ENCODE assay signal across 23 mouse cellular contexts in genomic region chr14:46016701-46017106, GRCm38 (mm10).
DNase-seq lines count a peak whose midpoint lies in the region; ATAC-seq lines count a peak whose summit lies in the region.
"Had no signal": no experiment of that assay in that cellular context is flagged by ENCODE, and none has a peak within 500 bp of the region (broad histone marks: within the 10 kb centered on the region; RNA-seq: fewer than 3 reads in every experiment).

No protein-coding gene starts in this region.

- H3K9me3 ChIP-seq in limb, embryonic 11.5 days (ENCODE audit: control insufficient read depth, low read length): no peaks in the 10 kb centered on the region
- no peaks in the 10 kb centered on the region for H3K9me3 ChIP-seq in limb, embryonic 10.5 days (replicated peaks)
- no peaks in the 10 kb centered on the region for H3K9me3 ChIP-seq in embryonic facial prominence, embryonic 13.5 days
- H3K9me3 ChIP-seq in intestine, embryonic 15.5 days: no peaks in the 10 kb centered on the region
- no peaks in the 10 kb centered on the region for H3K9me3 ChIP-seq in stomach, embryonic 15.5 days
- H3K9me3 ChIP-seq: hindbrain, embryonic 12.5 days; midbrain, embryonic 15.5 days; neural tube, embryonic 13.5 days had no signal

- peaks cover 14% of the 10 kb centered on the region; the same call in 1 of the 2 replicates for H3K4me1 ChIP-seq in limb, embryonic 11.5 days (ENCODE audit: control insufficient read depth, insufficient read depth, low read length)
- H3K4me1 ChIP-seq in limb, embryonic 10.5 days: peaks cover 38% of the 10 kb centered on the region
- H3K4me1 ChIP-seq in embryonic facial prominence, embryonic 13.5 days: peaks cover 46% of the 10 kb centered on the region
- H3K4me1 ChIP-seq in intestine, embryonic 15.5 days (replicated peaks): peaks cover 23% of the 10 kb centered on the region; the same call in 1 of the 2 replicates
- H3K4me1 ChIP-seq in stomach, embryonic 15.5 days: peaks cover 11% of the 10 kb centered on the region
- H3K4me1 ChIP-seq: midbrain, embryonic 15.5 days had no signal

- ATAC-seq in limb, embryonic 11.5 days (ENCODE audit: insufficient number of reproducible peaks, low FRiP score, low TSS enrichment, low read depth): no peak
- no peak for ATAC-seq in embryonic facial prominence, embryonic 13.5 days (ENCODE audit: insufficient number of reproducible peaks, insufficient read depth, low FRiP score, low TSS enrichment, low read depth)
- peak; percentile 73 for ATAC-seq in intestine, embryonic 15.5 days
- 0 out of 2 replicates have a peak, but pooled peaks have one; percentile 24 for ATAC-seq in stomach, embryonic 15.5 days (ENCODE audit: insufficient read depth, low FRiP score, low read depth)
- ATAC-seq: forebrain, embryonic 16.5 days; midbrain, embryonic 15.5 days had no signal

- WGBS in limb, embryonic 11.5 days: 44% methylated on average over 4 of the region's 4 CpGs
- 50% methylated on average over 4 of the region's 4 CpGs for WGBS in limb, embryonic 10.5 days
- WGBS in embryonic facial prominence, embryonic 13.5 days: 57% methylated on average over 4 of the region's 4 CpGs
- 17% methylated on average over 4 of the region's 4 CpGs for WGBS in intestine, embryonic 15.5 days
- 23% methylated on average over 4 of the region's 4 CpGs for WGBS in stomach, embryonic 15.5 days

- H3K36me3 ChIP-seq in limb, embryonic 11.5 days (ENCODE audit: control insufficient read depth, insufficient read depth, low read length): no peaks in the 10 kb centered on the region
- no peaks in the 10 kb centered on the region for H3K36me3 ChIP-seq in limb, embryonic 10.5 days
- H3K36me3 ChIP-seq in embryonic facial prominence, embryonic 13.5 days: no peaks in the 10 kb centered on the region
- H3K36me3 ChIP-seq in intestine, embryonic 15.5 days: no peaks in the 10 kb centered on the region
- H3K36me3 ChIP-seq in stomach, embryonic 15.5 days: no peaks in the 10 kb centered on the region
- H3K36me3 ChIP-seq: hindbrain, embryonic 12.5 days; midbrain, embryonic 15.5 days; neural tube, embryonic 13.5 days had no signal

- H3K27me3 ChIP-seq in limb, embryonic 11.5 days (ENCODE audit: control insufficient read depth, insufficient read depth, low read length): no peaks in the 10 kb centered on the region
- H3K27me3 ChIP-seq in limb, embryonic 10.5 days (ENCODE audit: low read depth, poor library complexity, severe bottlenecking): no peaks in the 10 kb centered on the region
- H3K27me3 ChIP-seq in embryonic facial prominence, embryonic 13.5 days: peaks cover 4% of the 10 kb centered on the region; the same call in 1 of the 2 replicates
- H3K27me3 ChIP-seq in intestine, embryonic 15.5 days (replicated peaks): no peaks in the 10 kb centered on the region
- no peaks in the 10 kb centered on the region for H3K27me3 ChIP-seq in stomach, embryonic 15.5 days (replicated peaks)
- H3K27me3 ChIP-seq: hindbrain, embryonic 12.5 days; midbrain, embryonic 15.5 days; neural tube, embryonic 13.5 days had no signal

- DNase-seq in limb, embryonic 11.5 days (ENCODE audit: low spot score): peak; percentile 15
- DNase-seq in limb, embryonic 10.5 days (ENCODE audit: low spot score): no peak
- no peak for DNase-seq in T-cell, adult 2 months (ENCODE audit: low spot score)
- no peak for DNase-seq in urinary bladder, postnatal 10 days (ENCODE audit: low spot score)
- DNase-seq: adrenal gland, postnatal 36 days; cerebellum, adult 18-20 months; cerebellum, postnatal 14 days; gastrocnemius, postnatal 25 days; heart, adult 18-20 months; kidney, adult 9 months; kidney, postnatal 25 days; layer of hippocampus, postnatal 36 days; right cerebral cortex, adult 18-20 months; right cerebral cortex, postnatal 4 days had no signal

- H3K27ac ChIP-seq in limb, embryonic 11.5 days (replicated peaks; ENCODE audit: low read depth, low read length): no peak overlapping the region
- no peak overlapping the region for H3K27ac ChIP-seq in limb, embryonic 10.5 days
- H3K27ac ChIP-seq in embryonic facial prominence, embryonic 13.5 days: peak overlapping the region; percentile 76
- peak overlapping the region; percentile 70 for H3K27ac ChIP-seq in intestine, embryonic 15.5 days
- H3K27ac ChIP-seq in stomach, embryonic 15.5 days: peak overlapping the region; percentile 68
- H3K27ac ChIP-seq: hindbrain, embryonic 12.5 days; liver, embryonic 14.5 days; midbrain, embryonic 15.5 days; neural tube, embryonic 13.5 days had no signal

- no peak overlapping the region for H3K4me3 ChIP-seq in limb, embryonic 11.5 days (ENCODE audit: low read depth, low read length)
- no peak overlapping the region for H3K4me3 ChIP-seq in limb, embryonic 10.5 days
- H3K4me3 ChIP-seq in embryonic facial prominence, embryonic 13.5 days: no peak overlapping the region
- H3K4me3 ChIP-seq in intestine, embryonic 15.5 days (replicated peaks): no peak overlapping the region
- H3K4me3 ChIP-seq in stomach, embryonic 15.5 days (replicated peaks): no peak overlapping the region
- H3K4me3 ChIP-seq: hindbrain, embryonic 12.5 days; midbrain, embryonic 15.5 days; myocyte; neural tube, embryonic 13.5 days had no signal

- H3K4me2 ChIP-seq in limb, embryonic 11.5 days (ENCODE audit: low read depth, severe bottlenecking): no peak overlapping the region
- H3K4me2 ChIP-seq in embryonic facial prominence, embryonic 13.5 days: no peak overlapping the region
- H3K4me2 ChIP-seq in intestine, embryonic 15.5 days (replicated peaks): no peak overlapping the region
- H3K4me2 ChIP-seq in stomach, embryonic 15.5 days: no peak overlapping the region
- H3K4me2 ChIP-seq: hindbrain, embryonic 12.5 days; midbrain, embryonic 15.5 days; neural tube, embryonic 13.5 days had no signal

- no peak overlapping the region for H3K9ac ChIP-seq in limb, embryonic 11.5 days (ENCODE audit: low read length)
- H3K9ac ChIP-seq in embryonic facial prominence, embryonic 13.5 days: no peak overlapping the region
- no peak overlapping the region for H3K9ac ChIP-seq in intestine, embryonic 15.5 days
- H3K9ac ChIP-seq in stomach, embryonic 15.5 days: no peak overlapping the region
- H3K9ac ChIP-seq: hindbrain, embryonic 12.5 days; liver, embryonic 14.5 days; midbrain, embryonic 15.5 days; neural tube, embryonic 13.5 days had no signal

Comparison
In these comparisons a context has a peak if more than half of its experiments do, and no peak if none do; other contexts are left out.
1. ATAC-seq: peak in intestine, embryonic 15.5 days (single experiment) and stomach, embryonic 15.5 days (single experiment); none in limb, embryonic 11.5 days (single experiment) and embryonic facial prominence, embryonic 13.5 days (single experiment).
2. H3K27ac ChIP-seq: peak in embryonic facial prominence, embryonic 13.5 days (single experiment), intestine, embryonic 15.5 days (single experiment) and stomach, embryonic 15.5 days (single experiment); none in limb, embryonic 11.5 days (single experiment) and limb, embryonic 10.5 days (single experiment).